Mouse (Mus musculus) heart, embryonic 16.5 days (tissue): ENCODE measurements around the gene Bicc1. TPM values are rescaled to one million over a fixed set of nuclear protein-coding genes. Genes with fewer than 3 reads are reported as not detected.

Source experiments
- ATAC-seq: fragments of 200-750 bp; cut with Nextera tagmentation; replicated peaks from 2 replicates; pipeline ENCODE4 v1.8.0; 2017; ENCODE audit warnings: moderate number of reproducible peaks; ENCODE audit not compliant: insufficient read depth, low FRiP score; ENCODE audit errors: extremely low read depth
- H3K27ac ChIP-seq: fragments of 300-500 bp; sonication (generic); 2 replicates; pipeline ENCODE4 v1.5.1; 2014; ENCODE audit warnings: mild to moderate bottlenecking, low read length, control low read depth, moderate library complexity
- H3K27me3 ChIP-seq: fragments of 300-500 bp; sonication (generic); 2 replicates; pipeline ENCODE4 v1.6.1; 2014; ENCODE audit warnings: low read length, mixed read lengths; ENCODE audit not compliant: control insufficient read depth, insufficient read depth
- H3K36me3 ChIP-seq: fragments of 300-500 bp; sonication (generic); 2 replicates; pipeline ENCODE4 v1.6.1; 2014; ENCODE audit not compliant: control insufficient read depth, insufficient read depth
- H3K4me1 ChIP-seq: fragments of 300-500 bp; sonication (generic); 2 replicates; pipeline ENCODE4 v1.6.1; 2014; ENCODE audit warnings: low read length, mixed read lengths; ENCODE audit not compliant: control insufficient read depth, insufficient read depth
- H3K4me2 ChIP-seq: fragments of 300-500 bp; sonication (generic); 2 replicates; pipeline ENCODE4 v1.6.1; 2014; ENCODE audit warnings: low read depth, mild to moderate bottlenecking, control low read depth, low read length
- H3K4me3 ChIP-seq: fragments of 300-500 bp; sonication (generic); 2 replicates; pipeline ENCODE4 v1.5.1; 2014; ENCODE audit warnings: mild to moderate bottlenecking, control low read depth, low read length
- H3K9ac ChIP-seq: fragments of 300-500 bp; sonication (generic); 2 replicates; pipeline ENCODE4 v1.6.1; 2014; ENCODE audit warnings: low read length, control low read depth
- H3K9me3 ChIP-seq: fragments of 300-500 bp; sonication (generic); replicated peaks from 2 replicates; pipeline ENCODE4 v1.6.1; 2016; ENCODE audit warnings: low read length; ENCODE audit not compliant: control insufficient read depth
- WGBS: fragments of 180-500 bp; shearing (Covaris S2); extraction: QIAGEN DNeasy Blood & Tissue Kit; methylation state at CpG from one replicate; pipeline ENCODE4 v1.1.7; 2014; 5-methylcytosine and 5-hydroxymethylcytosine counted together
- polyA plus RNA-seq: library from polyadenylated mRNA; unstranded; fragments of >200 nt; fragmentation: Nextera tagmentation; extraction: Ambion mirVana; gene quantifications from 2 replicates; pipeline ENCODE4 v1.2.1, GENCODE M21; 2015

The Bicc1 gene
- polyA plus RNA-seq, result 16.7 and 17.5 TPM in 2 replicates

GRCm38 (mm10) chr10:71159676-71160235, at the start of gene Bicc1:
Gene Bicc1, minus strand, starts transcription at chr10:71159700.
- H3K4me2 ChIP-seq, result peak within 1 kb of the TSS; percentile 95
- H3K4me3 ChIP-seq, result peak within 1 kb of the TSS; percentile 83
- H3K9me3 ChIP-seq, result no peaks in the 10 kb centered on the region
- no peaks in the 10 kb centered on the region for H3K36me3 ChIP-seq
- H3K4me1 ChIP-seq, result no peaks in the 10 kb centered on the region
- 3% methylated on average over 33 of the region's 69 CpGs for WGBS
- peak within 1 kb of the TSS; percentile 82 for H3K9ac ChIP-seq
- peak within 1 kb of the TSS; percentile 76 for H3K27ac ChIP-seq
- ATAC-seq, result peak; percentile 88
- peaks cover 9% of the 10 kb centered on the region for H3K27me3 ChIP-seq

GRCm38 (mm10) chr10:71201512-71201911, 42.0 kb upstream of the Bicc1 start:
- no peaks in the 10 kb centered on the region for H3K4me1 ChIP-seq
- no peaks in the 10 kb centered on the region for H3K36me3 ChIP-seq
- 84% methylated on average over 2 of the region's 2 CpGs for WGBS
- no peaks in the 10 kb centered on the region for H3K9me3 ChIP-seq
- H3K27me3 ChIP-seq, result no peaks in the 10 kb centered on the region
- no peak overlapping the region for H3K4me2 ChIP-seq
- H3K4me3 ChIP-seq, result no peak overlapping the region
- no peak overlapping the region for H3K27ac ChIP-seq
- ATAC-seq, result no peak
- H3K9ac ChIP-seq, result no peak overlapping the region

GRCm38 (mm10) chr10:71200964-71201363, 41.5 kb upstream of the Bicc1 start:
- 58% methylated on average over 5 of the region's 5 CpGs for WGBS
- H3K9me3 ChIP-seq, result no peaks in the 10 kb centered on the region
- no peak overlapping the region for H3K4me3 ChIP-seq
- no peaks in the 10 kb centered on the region for H3K36me3 ChIP-seq
- H3K27me3 ChIP-seq, result no peaks in the 10 kb centered on the region
- H3K4me2 ChIP-seq, result no peak overlapping the region
- H3K9ac ChIP-seq, result no peak overlapping the region
- no peak overlapping the region for H3K27ac ChIP-seq
- no peak for ATAC-seq
- no peaks in the 10 kb centered on the region for H3K4me1 ChIP-seq

GRCm38 (mm10) chr10:71198676-71199075, 39.2 kb upstream of the Bicc1 start:
- no peak for ATAC-seq
- no peak overlapping the region for H3K27ac ChIP-seq

GRCm38 (mm10) chr10:71197036-71197785, 37.7 kb upstream of the Bicc1 start:
- no peak overlapping the region for H3K4me3 ChIP-seq
- no peak overlapping the region for H3K27ac ChIP-seq
- WGBS, result 46% methylated on average over 14 of the region's 14 CpGs
- ATAC-seq, result no peak; the same call in 1 of the 2 replicates
- H3K27me3 ChIP-seq, result no peaks in the 10 kb centered on the region
- H3K9ac ChIP-seq, result no peak overlapping the region
- H3K4me2 ChIP-seq, result no peak overlapping the region
- no peaks in the 10 kb centered on the region for H3K9me3 ChIP-seq
- peaks cover 8% of the 10 kb centered on the region for H3K4me1 ChIP-seq
- H3K36me3 ChIP-seq, result no peaks in the 10 kb centered on the region

More at GRCm38 (mm10) chr10:71198676-71199075, 39.2 kb upstream of the Bicc1 start:
- Histone ChIP-seq H3K9me3 (no peaks in the 10 kb centered on the region), H3K4me2 (no peak overlapping the region), H3K4me1 (peaks cover 5% of the 10 kb centered on the region; the same call in 1 of the 2 replicates), H3K4me3 (no peak overlapping the region), H3K27me3 (no peaks in the 10 kb centered on the region), H3K9ac (no peak overlapping the region), H3K36me3 (no peaks in the 10 kb centered on the region)
- 62% methylated on average over 8 of the region's 8 CpGs for WGBS

GRCm38 (mm10) chr10:71195501-71195900, 36.0 kb upstream of the Bicc1 start:
- no peak for ATAC-seq
- no peak overlapping the region for H3K27ac ChIP-seq

GRCm38 (mm10) chr10:71194713-71195112, 35.2 kb upstream of the Bicc1 start:
- no peak overlapping the region for H3K4me3 ChIP-seq
- H3K36me3 ChIP-seq, result no peaks in the 10 kb centered on the region
- no peak for ATAC-seq
- H3K9ac ChIP-seq, result no peak overlapping the region
- peak overlapping the region; percentile 13 for H3K27ac ChIP-seq
- H3K27me3 ChIP-seq, result no peaks in the 10 kb centered on the region
- 78% methylated on average over 7 of the region's 7 CpGs for WGBS
- H3K4me1 ChIP-seq, result peaks cover 8% of the 10 kb centered on the region
- H3K9me3 ChIP-seq, result peaks cover 3% of the 10 kb centered on the region
- no peak overlapping the region for H3K4me2 ChIP-seq

More at GRCm38 (mm10) chr10:71195501-71195900, 36.0 kb upstream of the Bicc1 start:
- Histone ChIP-seq H3K4me1 (peaks cover 8% of the 10 kb centered on the region), H3K4me3 (no peak overlapping the region), H3K27me3 (no peaks in the 10 kb centered on the region), H3K4me2 (peak overlapping the region; percentile 15; the same call in 1 of the 2 replicates), H3K9ac (no peak overlapping the region), H3K36me3 (no peaks in the 10 kb centered on the region), H3K9me3 (peaks cover 3% of the 10 kb centered on the region)
- WGBS, result 29% methylated on average over 9 of the region's 9 CpGs

- no peak overlapping the region for H3K4me3 ChIP-seq
- peaks cover 3% of the 10 kb centered on the region for H3K9me3 ChIP-seq
- H3K36me3 ChIP-seq, result no peaks in the 10 kb centered on the region
- no peak overlapping the region for H3K9ac ChIP-seq
- peak overlapping the region; percentile 63; the same call in 1 of the 2 replicates for H3K27ac ChIP-seq
- H3K4me2 ChIP-seq, result peak overlapping the region; percentile 50; the same call in 1 of the 2 replicates
- H3K4me1 ChIP-seq, result peaks cover 8% of the 10 kb centered on the region
- WGBS, result 35% methylated on average over 7 of the region's 7 CpGs
- ATAC-seq, result peak; percentile 21; the same call in 1 of the 2 replicates
- no peaks in the 10 kb centered on the region for H3K27me3 ChIP-seq
Observed at GRCm38 (mm10) chr10:71193319-71193718, 33.8 kb upstream of the Bicc1 start.

- H3K4me3 ChIP-seq, result no peak overlapping the region
- no peaks in the 10 kb centered on the region for H3K36me3 ChIP-seq
- peak; percentile 25; the same call in 1 of the 2 replicates for ATAC-seq
Observed at GRCm38 (mm10) chr10:71192886-71193285, 33.4 kb upstream of the Bicc1 start.

More at GRCm38 (mm10) chr10:71192886-71193285, 33.4 kb upstream of the Bicc1 start:
- H3K4me1 ChIP-seq, result peaks cover 8% of the 10 kb centered on the region
- WGBS, result 20% methylated on average over 11 of the region's 11 CpGs
- H3K27me3 ChIP-seq, result no peaks in the 10 kb centered on the region
- H3K9me3 ChIP-seq, result peaks cover 3% of the 10 kb centered on the region
- H3K27ac ChIP-seq, result peak overlapping the region; percentile 63
- H3K4me2 ChIP-seq, result peak overlapping the region; percentile 50
- H3K9ac ChIP-seq, result peak overlapping the region; percentile 11; the same call in 1 of the 2 replicates
